Mouse (Mus musculus) kidney, adult 2 months (tissue): ENCODE measurements around the gene Aldh1l2.

Experiments
- CTCF ChIP-seq: fragments of 200-500 bp; conservative IDR thresholded peaks from 2 replicates; pipeline ENCODE4 v1.5.1; 2011; ENCODE audit warnings: low read depth, mild to moderate bottlenecking, control low read depth, low read length, moderate library complexity, mixed read lengths; ENCODE audit not compliant: insufficient read depth, insufficient read length
- POLR2A ChIP-seq: fragments of 200-500 bp; IDR thresholded peaks from one replicate; pipeline ENCODE4 v1.6.1; 2011; ENCODE audit warnings: low read depth, low read length, control low read depth

DNA sequence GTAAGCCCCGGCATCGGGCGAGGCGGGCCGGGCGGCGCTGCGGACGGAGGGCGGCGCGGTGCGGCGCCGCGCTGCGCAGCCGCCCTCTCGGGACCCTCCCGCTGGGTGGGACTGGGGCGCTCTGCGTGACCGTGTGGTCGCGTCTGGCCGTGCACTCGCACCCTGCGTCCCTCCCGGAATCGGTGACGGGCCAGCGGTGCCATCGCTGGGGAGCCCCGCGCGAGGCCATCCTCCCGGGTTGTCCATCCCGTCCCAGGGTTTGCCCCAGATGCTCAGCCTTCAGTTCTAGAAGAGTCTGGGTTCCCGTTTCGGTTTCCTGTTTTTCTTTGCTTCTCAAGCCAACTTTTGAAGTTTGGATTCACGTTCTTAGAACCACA, 10.2 kb upstream of the Aldh1l2 start:
- TF ChIP-seq CTCF = no peak
- no peak for TF ChIP-seq POLR2A
